Mouse (Mus musculus) G1E (cell line): Measurements from ENCODE around the gene Coro1c. TPM values are rescaled to one million over a fixed set of nuclear protein-coding genes. Genes with fewer than 3 reads are reported as not detected.

Source experiments
- ATAC-seq: 2 replicates; pipeline ENCODE4 v1.8.0; 2016; ENCODE audit warnings: mild to moderate bottlenecking; ENCODE audit not compliant: insufficient number of reproducible peaks, poor library complexity, low FRiP score, severe bottlenecking; ENCODE audit errors: extremely low read depth
- DNase-seq: peaks from one replicate; pipeline ENCODE4 v3.0.0; 2012; ENCODE audit warnings: low spot score
- H3K27me3 ChIP-seq: 2 replicates; pipeline ENCODE4 v1.6.1; 2012; ENCODE audit warnings: mild to moderate bottlenecking, low read length, inconsistent platforms; ENCODE audit not compliant: insufficient read depth
- H3K36me3 ChIP-seq: replicated peaks from 2 replicates; pipeline ENCODE3; 2012; ENCODE audit warnings: mild to moderate bottlenecking, inconsistent platforms
- H3K4me1 ChIP-seq: 2 replicates; pipeline ENCODE4 v1.6.1; 2012; ENCODE audit warnings: low read depth, low read length, inconsistent platforms, mixed read lengths; ENCODE audit not compliant: insufficient read depth
- H3K4me3 ChIP-seq: 2 replicates; pipeline ENCODE4 v1.5.1; 2012; ENCODE audit warnings: low read depth, mild to moderate bottlenecking, inconsistent platforms, low read length, moderate library complexity, mixed read lengths
- H3K9me3 ChIP-seq: replicated peaks from 2 replicates; pipeline ENCODE4 v1.6.1; 2012; ENCODE audit warnings: inconsistent platforms
- CTCF ChIP-seq: IDR thresholded peaks from 2 replicates; pipeline ENCODE4 v1.5.1; 2012; ENCODE audit warnings: low read depth, low read length, inconsistent platforms, mixed read lengths
- GATA1 ChIP-seq: IDR thresholded peaks from 2 replicates; pipeline ENCODE4 v1.6.1; 2012; ENCODE audit warnings: borderline replicate concordance, low read length, inconsistent platforms, mixed read lengths
- GATA2 ChIP-seq: IDR thresholded peaks from 2 replicates; pipeline ENCODE4 v1.6.1; 2012; ENCODE audit warnings: low read depth, low read length, inconsistent platforms, borderline replicate concordance
- POLR2AphosphoS5 ChIP-seq: IDR thresholded peaks from 2 replicates; pipeline ENCODE4 v1.6.1; 2012; ENCODE audit warnings: low read depth, low read length, inconsistent platforms; ENCODE audit not compliant: insufficient replicate concordance
- TAL1 ChIP-seq: conservative IDR thresholded peaks from 2 replicates; pipeline ENCODE4 v1.6.1; 2012; ENCODE audit warnings: low read depth, low read length, inconsistent platforms, mixed read lengths
- polyA plus RNA-seq: library from polyadenylated mRNA; stranded (reverse); fragments of >175 nt; gene quantifications from 2 replicates; pipeline ENCODE4 v1.2.3, GENCODE M21; 2012
- total RNA-seq, 2 experiments: library from RNA; stranded (forward) in 1 of 2; stranded (reverse) in 1 of 2; fragments of 200-1000 nt in 1 of 2; fragments of >200 nt in 1 of 2; fragmentation: Nextera tagmentation in 1 of 2; gene quantifications; 2 replicates each; pipeline ENCODE4 v1.2.3; 2014 to 2017

The Coro1c gene
- total and polyA plus RNA-seq, 3 experiments = 59.1 to 77.5 (median 70.5) TPM

DNA sequence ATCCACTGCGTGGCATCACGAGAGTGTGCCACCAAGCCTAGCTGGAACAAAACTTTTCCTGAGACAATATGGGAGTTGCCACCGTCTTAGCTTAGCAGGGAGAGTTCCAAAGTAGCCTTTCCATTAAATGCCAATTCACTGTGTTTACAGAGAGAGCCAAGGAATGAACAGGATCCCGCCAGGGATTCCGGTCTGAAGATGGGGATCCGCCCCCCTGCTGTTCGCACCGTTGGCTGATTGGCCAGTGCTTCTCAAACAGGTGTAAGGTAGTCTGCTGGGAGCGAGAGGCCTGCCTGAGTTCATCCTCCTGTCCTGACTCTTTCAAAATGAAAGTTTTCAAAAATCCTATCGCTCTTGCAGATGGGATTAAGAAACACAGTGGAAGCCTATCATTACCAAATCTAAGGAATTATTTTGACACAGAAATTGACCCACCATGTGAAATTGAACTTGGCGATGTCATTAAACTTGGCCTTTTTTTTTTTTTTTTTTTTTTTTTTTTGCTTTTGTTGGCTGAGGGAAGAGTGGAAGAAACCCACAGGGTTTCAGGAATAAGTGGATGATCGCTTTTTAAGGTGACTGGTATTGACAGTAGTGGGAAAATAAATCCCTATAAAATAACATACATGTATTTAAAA is 30.8 kb upstream of the Coro1c start:
- Histone ChIP-seq H3K4me3 (no peak overlapping the region), H3K4me1 (peaks cover 9% of the 10 kb centered on the region), H3K27me3 (peaks cover 5% of the 10 kb centered on the region; the same call in 1 of the 2 replicates), H3K9me3 (no peaks in the 10 kb centered on the region), H3K36me3 (peaks cover 41% of the 10 kb centered on the region)
- TF ChIP-seq GATA1 = no peak
- TF ChIP-seq POLR2AphosphoS5 = no peak
- no peak for TF ChIP-seq GATA2
- TF ChIP-seq TAL1 = no peak
- no peak for TF ChIP-seq CTCF
- DNase-seq (no peak), ATAC-seq (no peak)

DNA sequence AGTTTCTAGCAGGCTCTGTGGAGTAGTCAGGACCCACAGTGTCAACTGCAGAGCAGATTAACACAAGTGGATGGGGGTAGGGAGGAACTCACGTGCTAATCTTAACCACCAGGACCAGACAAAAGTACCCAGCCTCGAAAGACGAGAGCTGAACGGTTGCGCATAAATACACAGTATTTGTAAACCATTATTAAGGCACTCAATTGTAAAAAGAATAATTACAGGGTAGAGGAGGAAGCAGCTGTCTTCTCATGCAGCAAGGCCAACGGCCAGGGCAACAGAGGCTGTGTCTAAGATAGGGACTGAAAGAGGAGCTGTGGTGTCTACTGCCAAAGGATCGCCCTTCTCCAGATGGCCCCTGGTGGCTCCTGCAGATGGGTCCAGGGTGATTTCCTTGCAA is 29.1 kb upstream of the Coro1c start:
- H3K27me3 ChIP-seq = peaks cover 7% of the 10 kb centered on the region; the same call in 1 of the 2 replicates
- H3K9me3 ChIP-seq = no peaks in the 10 kb centered on the region
- peaks cover 26% of the 10 kb centered on the region for H3K36me3 ChIP-seq
- ATAC-seq (peak; percentile 45), DNase-seq (no peak)
- peaks cover 9% of the 10 kb centered on the region for H3K4me1 ChIP-seq
- H3K4me3 ChIP-seq = no peak overlapping the region
- TF ChIP-seq TAL1 = no peak
- no peak for TF ChIP-seq GATA1
- TF ChIP-seq CTCF = no peak
- no peak for TF ChIP-seq GATA2
- no peak for TF ChIP-seq POLR2AphosphoS5

DNA sequence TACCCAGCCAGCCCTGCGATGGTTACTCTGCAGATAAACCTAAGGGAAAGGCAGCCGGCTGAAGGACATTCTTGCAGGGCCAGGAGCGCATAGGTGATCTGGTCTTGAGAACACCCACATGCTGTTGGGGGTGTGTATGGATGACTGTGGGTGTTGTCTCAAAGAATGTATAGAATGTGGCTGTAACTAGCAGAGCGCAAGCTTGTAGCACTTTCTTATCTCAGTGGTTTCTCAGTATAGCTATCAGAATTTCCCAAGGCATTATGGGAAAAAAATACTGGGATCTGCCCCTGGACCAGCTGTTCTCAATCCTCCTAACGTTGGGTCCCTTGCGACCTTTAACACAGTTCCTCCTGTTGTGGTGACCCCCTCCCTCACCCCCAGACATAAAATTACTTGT is 25.3 kb upstream of the Coro1c start:
- ATAC-seq (no peak), DNase-seq (no peak)
- Histone ChIP-seq H3K36me3 (no peaks in the 10 kb centered on the region), H3K4me1 (peaks cover 9% of the 10 kb centered on the region), H3K9me3 (peaks cover 1% of the 10 kb centered on the region; the same call in 1 of the 2 replicates), H3K4me3 (no peak overlapping the region), H3K27me3 (peaks cover 14% of the 10 kb centered on the region)
- TF ChIP-seq TAL1 (no peak), GATA1 (no peak), CTCF (0 out of 2 replicates have a peak, but pooled peaks have one; percentile 8), POLR2AphosphoS5 (no peak), GATA2 (no peak)

DNA sequence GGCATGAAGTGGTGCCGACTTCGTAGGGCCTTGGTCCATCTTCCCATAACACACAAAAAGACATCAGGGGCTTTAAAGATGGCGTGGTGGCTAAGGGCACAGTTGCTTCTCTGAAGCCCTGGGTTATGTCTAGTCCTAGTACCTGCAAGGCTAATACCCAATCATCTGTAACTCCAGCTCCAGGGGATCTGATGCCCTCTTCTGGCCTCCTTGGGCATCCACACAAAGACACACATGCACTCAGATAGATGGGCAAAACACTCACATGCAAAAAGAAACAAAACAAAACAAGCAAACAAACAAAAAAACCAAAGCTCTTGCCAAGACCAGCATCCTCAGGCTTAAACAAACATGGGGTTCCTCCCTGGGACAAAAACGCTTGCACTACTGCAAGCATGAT is 24.9 kb upstream of the Coro1c start:
- no peaks in the 10 kb centered on the region for H3K36me3 ChIP-seq
- H3K4me3 ChIP-seq = no peak overlapping the region
- ATAC-seq (no peak), DNase-seq (no peak)
- H3K9me3 ChIP-seq = peaks cover 4% of the 10 kb centered on the region
- TF ChIP-seq GATA1 (no peak), CTCF (no peak), GATA2 (no peak), TAL1 (no peak), POLR2AphosphoS5 (no peak)
- H3K27me3 ChIP-seq = peaks cover 14% of the 10 kb centered on the region
- H3K4me1 ChIP-seq = peaks cover 9% of the 10 kb centered on the region

DNA sequence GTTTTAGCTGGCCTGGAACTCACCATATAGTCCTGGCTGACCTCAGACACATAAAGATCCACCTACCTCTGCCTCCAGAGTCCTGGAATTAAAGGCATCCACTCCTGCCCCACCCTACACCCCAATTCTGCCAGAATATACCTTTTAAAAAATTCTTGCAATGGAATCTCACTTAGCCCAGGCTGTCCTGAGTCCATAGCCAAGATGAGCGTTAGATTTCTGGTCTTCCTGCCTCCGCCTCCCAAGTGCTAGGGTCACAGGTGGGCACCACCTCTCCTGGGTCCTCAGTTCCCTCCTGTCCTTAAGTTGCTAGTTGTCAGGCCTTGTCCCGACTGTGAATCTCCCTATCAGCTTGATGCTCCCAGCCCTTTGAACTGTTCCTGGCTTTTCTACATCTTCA is 23.8 kb upstream of the Coro1c start:
- no peaks in the 10 kb centered on the region for H3K36me3 ChIP-seq
- no peak overlapping the region for H3K4me3 ChIP-seq
- TF ChIP-seq CTCF = no peak
- no peak for TF ChIP-seq GATA1
- no peak for TF ChIP-seq TAL1
- no peak for TF ChIP-seq POLR2AphosphoS5
- TF ChIP-seq GATA2 = no peak
- peaks cover 14% of the 10 kb centered on the region for H3K27me3 ChIP-seq
- H3K4me1 ChIP-seq = peaks cover 4% of the 10 kb centered on the region
- peaks cover 14% of the 10 kb centered on the region for H3K9me3 ChIP-seq
- no peak for ATAC-seq
- no peak for DNase-seq

DNA sequence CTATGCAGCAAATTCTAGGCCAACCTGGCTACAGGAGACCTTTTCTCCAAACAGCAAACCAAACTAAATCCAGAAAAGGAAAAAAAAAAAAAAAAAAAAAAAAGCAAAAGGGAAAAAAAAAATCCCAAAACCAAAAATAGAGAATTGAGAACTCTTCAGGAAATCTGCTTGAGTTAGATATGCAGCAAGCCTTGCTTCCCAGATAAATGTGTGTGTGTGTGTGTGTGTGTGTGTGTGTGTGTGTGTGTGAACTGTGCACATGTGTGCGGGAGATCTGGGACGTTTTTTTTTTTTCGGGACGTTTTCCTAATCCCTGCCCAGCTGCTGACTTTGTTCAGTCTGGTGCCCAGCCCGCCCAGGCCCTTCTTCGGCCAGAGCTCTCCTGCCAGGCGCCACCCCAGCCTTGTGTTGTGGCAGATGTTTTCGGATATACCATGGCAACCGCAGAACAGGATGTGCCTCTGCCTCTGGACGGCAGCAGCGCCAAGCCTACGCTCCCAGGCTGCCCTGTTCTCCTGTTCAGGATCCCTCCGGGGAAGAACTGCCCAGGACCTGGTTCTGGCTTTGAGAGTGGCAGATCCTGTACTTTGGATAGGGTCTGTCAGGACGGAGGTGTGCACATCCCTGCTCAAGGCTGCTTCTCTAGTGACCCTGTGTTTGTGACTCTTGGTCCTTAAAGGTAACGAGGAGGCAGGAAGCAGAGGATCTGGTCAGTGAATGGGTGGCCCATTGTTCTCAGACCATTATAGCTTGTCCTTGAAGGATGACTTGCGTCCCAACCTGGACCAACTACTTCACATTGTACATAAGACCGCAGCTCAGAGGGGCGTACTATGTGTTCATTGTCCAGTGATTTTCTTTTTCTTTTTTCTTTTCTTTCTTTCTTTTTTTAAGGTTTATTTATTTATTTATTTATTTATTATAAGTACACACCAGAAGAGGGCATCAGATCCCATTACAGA is 22.4 kb upstream of the Coro1c start:
- peaks cover 18% of the 10 kb centered on the region for H3K27me3 ChIP-seq
- H3K4me3 ChIP-seq = no peak overlapping the region
- peaks cover 14% of the 10 kb centered on the region for H3K9me3 ChIP-seq
- DNase-seq = no peak
- peaks cover 3% of the 10 kb centered on the region for H3K4me1 ChIP-seq
- ATAC-seq = no peak
- no peaks in the 10 kb centered on the region for H3K36me3 ChIP-seq
- TF ChIP-seq CTCF = no peak
- no peak for TF ChIP-seq TAL1
- no peak for TF ChIP-seq GATA1
- TF ChIP-seq GATA2 = no peak
- TF ChIP-seq POLR2AphosphoS5 = no peak
